Mouse (Mus musculus) neutrophil, adult 5-6 weeks (primary cell): ENCODE measurements around the gene Trim61. TPM values are rescaled to one million over a fixed set of nuclear protein-coding genes. Genes with fewer than 3 reads are reported as not detected.

Source experiments
- ATAC-seq: fragments of 151-379, 151-347 bp; 2 replicates; pipeline ENCODE4 v1.8.0; 2017; ENCODE audit warnings: mild to moderate bottlenecking, moderate TSS enrichment; ENCODE audit not compliant: insufficient number of reproducible peaks, poor library complexity, low FRiP score, severe bottlenecking; ENCODE audit errors: extremely low read depth
- total RNA-seq: library from RNA; stranded (forward); fragments of 200-1000 nt; gene quantifications from 2 replicates; pipeline ENCODE4 v1.2.3, GENCODE M21; 2017

Gene Trim61
- not detected in 2 replicates for total RNA-seq

- ATAC-seq = no peak
These were observed at the start of gene Trim61, which contains the start of gene Trim60 for GRCm38 (mm10) chr8:65018423-65018822. TSS of gene Trim61 (minus strand) at chr8:65018523. TSS of gene Trim60 (minus strand) at chr8:65018584.

- ATAC-seq = no peak
These were observed 49.6 kb upstream of the Trim61 start for GRCm38 (mm10) chr8:65067694-65068472.

- ATAC-seq = no peak
These were observed 48.7 kb upstream of the Trim61 start for GRCm38 (mm10) chr8:65067031-65067430.

- ATAC-seq = no peak
These were observed 47.3 kb upstream of the Trim61 start for GRCm38 (mm10) chr8:65065622-65066021.

- ATAC-seq = no peak
These were observed 45.7 kb upstream of the Trim61 start for GRCm38 (mm10) chr8:65064071-65064470.

GRCm38 (mm10) chr8:65062195-65062594 is 43.9 kb upstream of the Trim61 start:
- ATAC-seq = no peak

GRCm38 (mm10) chr8:65056722-65057121 is 38.4 kb upstream of the Trim61 start:
- no peak for ATAC-seq

- ATAC-seq = no peak
These were observed 35.6 kb upstream of the Trim61 start for GRCm38 (mm10) chr8:65053968-65054367.

GRCm38 (mm10) chr8:65053554-65053953 is 35.2 kb upstream of the Trim61 start:
- ATAC-seq = no peak

- ATAC-seq = no peak
These were observed 29.5 kb upstream of the Trim61 start for GRCm38 (mm10) chr8:65047801-65048200.

GRCm38 (mm10) chr8:65047193-65047592 is 28.9 kb upstream of the Trim61 start:
- ATAC-seq = no peak

GRCm38 (mm10) chr8:65046565-65046964 is 28.2 kb upstream of the Trim61 start:
- ATAC-seq = no peak

GRCm38 (mm10) chr8:65037117-65037533 is 18.8 kb upstream of the Trim61 start, which contains the start of gene Apela:
TSS of gene Apela (minus strand) at chr8:65037336.
- ATAC-seq = no peak

GRCm38 (mm10) chr8:65034136-65034535 is 15.8 kb upstream of the Trim61 start:
- no peak for ATAC-seq

GRCm38 (mm10) chr8:65033056-65033455 is 14.7 kb upstream of the Trim61 start:
- ATAC-seq = no peak

GRCm38 (mm10) chr8:65032107-65032506 is 13.8 kb upstream of the Trim61 start:
- ATAC-seq = no peak

GRCm38 (mm10) chr8:65030735-65031485 is 12.6 kb upstream of the Trim61 start:
- no peak for ATAC-seq

GRCm38 (mm10) chr8:65029776-65030175 is 11.5 kb upstream of the Trim61 start:
- no peak for ATAC-seq

- ATAC-seq = no peak
These were observed 10.8 kb upstream of the Trim61 start for GRCm38 (mm10) chr8:65028959-65029686.
